Mouse (Mus musculus) kidney, embryonic 14.5 days (tissue): ENCODE data around the gene Rnf11. TPM values are rescaled to one million over a fixed set of nuclear protein-coding genes. Genes with fewer than 3 reads are reported as not detected.
A peak's percentile ranks its signal among the peaks of the same experiment; 100 is the strongest.
"Not testable (repeated sequence)": the region's sequence is repeated elsewhere in the genome, so short reads cannot be mapped to it uniquely, and the experiment has no call there.

Experiments used
- ATAC-seq: fragments of 200-750 bp; cut with Nextera tagmentation; 2 replicates; pipeline ENCODE4 v1.8.0; 2017; ENCODE audit warnings: moderate number of reproducible peaks, mild to moderate bottlenecking, moderate TSS enrichment, moderate library complexity; ENCODE audit not compliant: low FRiP score, low TSS enrichment
- H3K27ac ChIP-seq: fragments of 300-500 bp; sonication (generic); 2 replicates; pipeline ENCODE4 v1.5.1; 2014; ENCODE audit warnings: low read depth, mild to moderate bottlenecking, low read length, moderate library complexity, mixed read lengths
- H3K27me3 ChIP-seq: fragments of 300-500 bp; sonication (generic); 2 replicates; pipeline ENCODE4 v1.6.1; 2014; ENCODE audit warnings: mild to moderate bottlenecking, low read length; ENCODE audit not compliant: control insufficient read depth, insufficient read depth
- H3K36me3 ChIP-seq: fragments of 300-500 bp; sonication (generic); 2 replicates; pipeline ENCODE4 v1.6.1; 2014; ENCODE audit warnings: low read length, mixed read lengths; ENCODE audit not compliant: control insufficient read depth, insufficient read depth
- H3K4me1 ChIP-seq: fragments of 300-500 bp; sonication (generic); 2 replicates; pipeline ENCODE4 v1.6.1; 2014; ENCODE audit warnings: low read length, mixed read lengths; ENCODE audit not compliant: control insufficient read depth, insufficient read depth
- H3K4me2 ChIP-seq: fragments of 300-500 bp; sonication (generic); replicated peaks from 2 replicates; pipeline ENCODE4 v1.6.1; 2014; ENCODE audit warnings: low read depth, mild to moderate bottlenecking, low read length
- H3K4me3 ChIP-seq: fragments of 300-500 bp; sonication (generic); 2 replicates; pipeline ENCODE4 v1.5.1; 2014; ENCODE audit warnings: mild to moderate bottlenecking, low read length
- H3K9ac ChIP-seq: fragments of 300-500 bp; sonication (generic); 2 replicates; pipeline ENCODE4 v1.6.1; 2014; ENCODE audit warnings: low read depth, mild to moderate bottlenecking, low read length, moderate library complexity
- H3K9me3 ChIP-seq: fragments of 300-500 bp; sonication (generic); 2 replicates; pipeline ENCODE4 v1.6.1; 2016; ENCODE audit warnings: low read length; ENCODE audit not compliant: control insufficient read depth
- WGBS: fragments of 180-500 bp; shearing (Covaris S2); extraction: QIAGEN DNeasy Blood & Tissue Kit; methylation state at CpG from one replicate; pipeline ENCODE4 v1.1.7; 2014; 5-methylcytosine and 5-hydroxymethylcytosine counted together
- polyA plus RNA-seq: library from polyadenylated mRNA; unstranded; fragments of >200 nt; fragmentation: Nextera tagmentation; extraction: Ambion mirVana; gene quantifications from 2 replicates; pipeline ENCODE4 v1.2.1, GENCODE M21; 2014

Rnf11 gene
- polyA plus RNA-seq, 1 experiment from 2014 or later: 44.8 TPM

GRCm38 (mm10) chr4:109405415-109405814, 79.1 kb downstream of the Rnf11 start:
- Histone ChIP-seq H3K27ac (no peak overlapping the region), H3K4me1 (no peaks in the 10 kb centered on the region), H3K4me3 (no peak overlapping the region), H3K4me2 (0 out of 2 replicates have a peak overlapping the region, but pooled peaks have one; percentile 99), H3K9me3 (no peaks in the 10 kb centered on the region), H3K9ac (no peak overlapping the region), H3K27me3 (no peaks in the 10 kb centered on the region), H3K36me3 (no peaks in the 10 kb centered on the region)
- 70% methylated on average over 8 of the region's 8 CpGs for WGBS
- ATAC-seq: 0 out of 2 replicates have a peak, but pooled peaks have one; percentile 2

- 94% methylated on average over 3 of the region's 3 CpGs for WGBS
Observed at GRCm38 (mm10) chr4:109404908-109405307, 79.6 kb downstream of the Rnf11 start.

GRCm38 (mm10) chr4:109401176-109401689, 83.3 kb downstream of the Rnf11 start:
- ATAC-seq: no peak
- 74% methylated on average over 5 of the region's 5 CpGs for WGBS
- no peak overlapping the region for H3K4me2 ChIP-seq

More at GRCm38 (mm10) chr4:109404908-109405307, 79.6 kb downstream of the Rnf11 start:
- not testable (repeated sequence) for H3K4me3 ChIP-seq, H3K27me3 ChIP-seq, H3K4me2 ChIP-seq, H3K9me3 ChIP-seq, H3K36me3 ChIP-seq, ATAC-seq, H3K27ac ChIP-seq, H3K9ac ChIP-seq, H3K4me1 ChIP-seq

More at GRCm38 (mm10) chr4:109401176-109401689, 83.3 kb downstream of the Rnf11 start:
- H3K4me1 ChIP-seq: no peaks in the 10 kb centered on the region
- H3K9me3 ChIP-seq: no peaks in the 10 kb centered on the region
- H3K27ac ChIP-seq: no peak overlapping the region
- no peak overlapping the region for H3K9ac ChIP-seq
- no peaks in the 10 kb centered on the region for H3K36me3 ChIP-seq
- no peak overlapping the region for H3K4me3 ChIP-seq
- no peaks in the 10 kb centered on the region for H3K27me3 ChIP-seq

Other genes starting within 250 kb of the Rnf11 start
- gene Eps15, start 204.5 kb downstream of the Rnf11 start, polyA plus RNA-seq: 20.3 and 41.6 TPM in 2 replicates
- gene Ttc39a, start 78.1 kb downstream of the Rnf11 start, polyA plus RNA-seq: 4.4 and 6.1 TPM in 2 replicates
- gene 4930522H14Rik, start 46.6 kb upstream of the Rnf11 start, polyA plus RNA-seq: not detected in 2 replicates
- gene Cdkn2c, start 182.5 kb upstream of the Rnf11 start, polyA plus RNA-seq: 2.8 and 3.2 TPM in 2 replicates
- gene Faf1, start 191.9 kb upstream of the Rnf11 start, polyA plus RNA-seq: 27.1 and 34.3 TPM in 2 replicates